Mouse (Mus musculus): ENCODE measurements around the gene Lgals9. TPM values are rescaled to one million over a fixed set of nuclear protein-coding genes. Genes with fewer than 3 reads are reported as not detected.
"Not testable (repeated sequence)": the region's sequence is repeated elsewhere in the genome, so short reads cannot be mapped to it uniquely, and the experiment has no call there.

Gene Lgals9
- polyA plus RNA-seq, 1 experiment, result 58.6 TPM

GRCm38 (mm10) chr11:79003769-79004638, 19.3 kb upstream of the Lgals9 start:
- peak overlapping the region; percentile 51; the same call in 1 of the 2 replicates for H3K27ac ChIP-seq (ENCODE audit: control insufficient read depth, insufficient read depth, low read depth, low read length, poor library complexity)
- WGBS, result 53% methylated on average over 10 of the region's 10 CpGs
- TF ChIP-seq CTCF (IDR thresholded peaks at IDR 0.05; ENCODE audit: control insufficient read depth, insufficient read depth, low read length) (no peak), POLR2A (IDR thresholded peaks at IDR 0.05; ENCODE audit: borderline replicate concordance, control insufficient read depth, low read depth, low read length) (no peak)
- H3K4me1 ChIP-seq (ENCODE audit: control insufficient read depth, insufficient read depth, low read length), result peaks cover 10% of the 10 kb centered on the region; the same call in 1 of the 2 replicates
- H3K4me3 ChIP-seq (replicated peaks; ENCODE audit: control insufficient read depth, low read depth, low read length), result no peak overlapping the region

- TF ChIP-seq CTCF (IDR thresholded peaks at IDR 0.05; ENCODE audit: control insufficient read depth, insufficient read depth, low read length) (no peak), POLR2A (IDR thresholded peaks at IDR 0.05; ENCODE audit: borderline replicate concordance, control insufficient read depth, low read depth, low read length) (no peak)
- H3K4me3 ChIP-seq (replicated peaks; ENCODE audit: control insufficient read depth, low read depth, low read length), result no peak overlapping the region
- WGBS, result 28% methylated on average over 11 of the region's 11 CpGs
- H3K4me1 ChIP-seq (ENCODE audit: control insufficient read depth, insufficient read depth, low read length), result peaks cover 9% of the 10 kb centered on the region; the same call in 1 of the 2 replicates
- peak overlapping the region; percentile 58 for H3K27ac ChIP-seq (ENCODE audit: control insufficient read depth, insufficient read depth, low read depth, low read length, poor library complexity)
Measured at GRCm38 (mm10) chr11:79003053-79003768, 18.5 kb upstream of the Lgals9 start.

GRCm38 (mm10) chr11:79002551-79002951, 17.8 kb upstream of the Lgals9 start:
- Histone ChIP-seq H3K4me1 (ENCODE audit: control insufficient read depth, insufficient read depth, low read length) (peaks cover 9% of the 10 kb centered on the region; the same call in 1 of the 2 replicates), H3K27ac (ENCODE audit: control insufficient read depth, insufficient read depth, low read depth, low read length, poor library complexity) (peak overlapping the region; percentile 58), H3K4me3 (replicated peaks; ENCODE audit: control insufficient read depth, low read depth, low read length) (no peak overlapping the region)
- 39% methylated on average over 5 of the region's 5 CpGs for WGBS
- no peak for TF ChIP-seq CTCF (IDR thresholded peaks at IDR 0.05; ENCODE audit: control insufficient read depth, insufficient read depth, low read length)
- TF ChIP-seq POLR2A (IDR thresholded peaks at IDR 0.05; ENCODE audit: borderline replicate concordance, control insufficient read depth, low read depth, low read length), result no peak

- Histone ChIP-seq H3K4me3 (replicated peaks; ENCODE audit: control insufficient read depth, low read depth, low read length) (no peak overlapping the region), H3K27ac (ENCODE audit: control insufficient read depth, insufficient read depth, low read depth, low read length, poor library complexity) (no peak overlapping the region), H3K4me1 (ENCODE audit: control insufficient read depth, insufficient read depth, low read length) (peaks cover 9% of the 10 kb centered on the region; the same call in 1 of the 2 replicates)
- no peak for TF ChIP-seq CTCF (IDR thresholded peaks at IDR 0.05; ENCODE audit: control insufficient read depth, insufficient read depth, low read length)
- TF ChIP-seq POLR2A (IDR thresholded peaks at IDR 0.05; ENCODE audit: borderline replicate concordance, control insufficient read depth, low read depth, low read length), result no peak
- 72% methylated on average over 4 of the region's 4 CpGs for WGBS
Measured at GRCm38 (mm10) chr11:79001871-79002270, 17.1 kb upstream of the Lgals9 start.

GRCm38 (mm10) chr11:78999118-78999517, 14.4 kb upstream of the Lgals9 start:
- no peak overlapping the region for H3K4me3 ChIP-seq (replicated peaks; ENCODE audit: control insufficient read depth, low read depth, low read length)
- peaks cover 4% of the 10 kb centered on the region; the same call in 1 of the 2 replicates for H3K4me1 ChIP-seq (ENCODE audit: control insufficient read depth, insufficient read depth, low read length)
- 61% methylated on average over 6 of the region's 6 CpGs for WGBS
- TF ChIP-seq CTCF (IDR thresholded peaks at IDR 0.05; ENCODE audit: control insufficient read depth, insufficient read depth, low read length), result no peak
- TF ChIP-seq POLR2A (IDR thresholded peaks at IDR 0.05; ENCODE audit: borderline replicate concordance, control insufficient read depth, low read depth, low read length), result no peak
- no peak overlapping the region for H3K27ac ChIP-seq (ENCODE audit: control insufficient read depth, insufficient read depth, low read depth, low read length, poor library complexity)

GRCm38 (mm10) chr11:78990875-78991543, 6.3 kb upstream of the Lgals9 start:
- H3K4me1 ChIP-seq (ENCODE audit: control insufficient read depth, insufficient read depth, low read length); H3K27ac ChIP-seq (ENCODE audit: control insufficient read depth, insufficient read depth, low read depth, low read length, poor library complexity): not testable (repeated sequence)
- WGBS, result 84% methylated on average over 5 of the region's 5 CpGs

GRCm38 (mm10) chr11:78990096-78990495, 5.3 kb upstream of the Lgals9 start:
- Histone ChIP-seq H3K4me1 (ENCODE audit: control insufficient read depth, insufficient read depth, low read length) (no peaks in the 10 kb centered on the region), H3K4me3 (replicated peaks; ENCODE audit: control insufficient read depth, low read depth, low read length) (no peak overlapping the region), H3K27ac (ENCODE audit: control insufficient read depth, insufficient read depth, low read depth, low read length, poor library complexity) (no peak overlapping the region)
- WGBS, result 92% methylated on average over 9 of the region's 9 CpGs
- TF ChIP-seq CTCF (IDR thresholded peaks at IDR 0.05; ENCODE audit: control insufficient read depth, insufficient read depth, low read length) (no peak), POLR2A (IDR thresholded peaks at IDR 0.05; ENCODE audit: borderline replicate concordance, control insufficient read depth, low read depth, low read length) (no peak)

More at GRCm38 (mm10) chr11:78990875-78991543, 6.3 kb upstream of the Lgals9 start:
- not testable (repeated sequence) for H3K4me3 ChIP-seq (replicated peaks; ENCODE audit: control insufficient read depth, low read depth, low read length)

GRCm38 (mm10) chr11:78989206-78989605, 4.5 kb upstream of the Lgals9 start:
- not testable (repeated sequence) for H3K27ac ChIP-seq (ENCODE audit: control insufficient read depth, insufficient read depth, low read depth, low read length, poor library complexity); H3K4me1 ChIP-seq (ENCODE audit: control insufficient read depth, insufficient read depth, low read length); H3K4me3 ChIP-seq (replicated peaks; ENCODE audit: control insufficient read depth, low read depth, low read length)
- whole genome bisulfite sequencing, result 89% methylated on average over 11 of the region's 11 CpGs
